Mouse (Mus musculus): ENCODE data around the gene Mgmt.

DNA sequence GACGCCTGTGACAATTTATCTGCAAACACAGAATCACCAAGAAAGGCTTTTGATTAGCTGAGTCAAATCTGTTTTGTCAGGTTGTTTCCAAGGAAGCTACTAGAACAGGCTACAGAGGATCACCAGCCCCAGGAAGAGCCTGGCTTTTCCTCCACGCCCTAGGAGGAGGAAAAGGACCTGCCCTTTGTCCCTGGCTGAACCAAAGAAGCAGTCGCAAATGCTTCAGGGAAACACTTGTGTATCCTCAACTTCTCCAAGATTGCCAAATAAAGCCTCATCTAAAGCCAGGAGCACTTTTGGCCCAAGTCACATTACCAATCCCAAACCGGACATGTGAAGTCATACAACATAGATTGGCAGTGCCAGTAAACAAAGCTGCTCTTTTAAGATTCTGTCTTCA is 41.7 kb upstream of the Mgmt start:
- no peak for TF ChIP-seq CTCF (IDR thresholded peaks at IDR 0.05; ENCODE audit: low read depth, low read length)
- TF ChIP-seq POLR2A (IDR thresholded peaks at IDR 0.05; ENCODE audit: borderline replicate concordance, low read depth, low read length): no peak

Data from bone marrow macrophage, adult 2 months (primary cell).